Mouse (Mus musculus) CH12.LX (cell line): Measurements from ENCODE around the gene Ckap2l. TPM values are rescaled to one million over a fixed set of nuclear protein-coding genes. Genes with fewer than 3 reads are reported as not detected.

ENCODE experiments used
- DNase-seq: peaks from one replicate; pipeline ENCODE4 v3.0.0-alpha.2; 2013; ENCODE audit errors: extremely low read depth
- H3K27ac ChIP-seq: 2 replicates; pipeline ENCODE4 v1.5.1; 2012; ENCODE audit warnings: low read depth, mild to moderate bottlenecking, control low read depth, moderate library complexity; ENCODE audit not compliant: insufficient read depth
- H3K27me3 ChIP-seq: replicated peaks from 2 replicates; pipeline ENCODE3; 2012; ENCODE audit warnings: inconsistent platforms
- H3K36me3 ChIP-seq, 2 experiments: replicated peaks in 1 of 2; 2 replicates each; pipeline versions ENCODE3 to v1.6.1; 2012; ENCODE audit warnings: inconsistent platforms in 1 of 2, low read length in 1 of 2, mild to moderate bottlenecking in 1 of 2, mixed read lengths in 1 of 2, moderate library complexity in 1 of 2; ENCODE audit not compliant: control insufficient read depth in 1 of 2, insufficient read depth in 1 of 2
- H3K4me1 ChIP-seq, 2 experiments: 2 replicates each; pipeline ENCODE4 v1.6.1; 2012; ENCODE audit warnings: inconsistent platforms in 1 of 2, moderate library complexity in 1 of 2; ENCODE audit not compliant: insufficient read depth in 2 of 2, control insufficient read depth in 1 of 2
- H3K4me2 ChIP-seq: 2 replicates; pipeline ENCODE4 v1.6.1; 2012; ENCODE audit warnings: low read depth, mild to moderate bottlenecking, control low read depth; ENCODE audit not compliant: poor library complexity, insufficient read depth, severe bottlenecking
- H3K4me3 ChIP-seq, 3 experiments: fragments of 150-350 bp in 1 of 3; sonication (generic) in 1 of 3; replicated peaks in 1 of 3; 2 replicates each; pipeline versions ENCODE3 to v1.5.1; 2011 to 2012; ENCODE audit warnings: low read depth in 2 of 3, low read length in 2 of 3, mild to moderate bottlenecking in 2 of 3, moderate library complexity in 2 of 3, control low read depth in 1 of 3, improper control_type of control experiment in 1 of 3, inconsistent platforms in 1 of 3, mixed read lengths in 1 of 3; ENCODE audit not compliant: poor library complexity in 1 of 3
- H3K79me2 ChIP-seq: replicated peaks from 2 replicates; pipeline ENCODE4 v1.6.1; 2012; ENCODE audit warnings: mild to moderate bottlenecking, moderate library complexity; ENCODE audit not compliant: control insufficient read depth, poor library complexity, insufficient read depth, severe bottlenecking; ENCODE audit errors: extremely low read depth
- H3K9ac ChIP-seq: 2 replicates; pipeline ENCODE4 v1.6.1; 2012; ENCODE audit warnings: low read depth, mild to moderate bottlenecking, control low read depth, moderate library complexity; ENCODE audit not compliant: insufficient read depth
- H3K9me3 ChIP-seq: replicated peaks from 2 replicates; pipeline ENCODE3; 2012; ENCODE audit warnings: low read length, inconsistent platforms, mixed read lengths
- CHD2 ChIP-seq: IDR thresholded peaks from 2 replicates; pipeline ENCODE4 v1.6.1; 2011; ENCODE audit warnings: low read length, improper control_type of control experiment
- CTCF ChIP-seq, 2 experiments: IDR thresholded peaks in 1 of 2; conservative IDR thresholded peaks in 1 of 2; 2 replicates each; pipeline ENCODE4 v1.5.1; 2011 to 2012; ENCODE audit warnings: low read depth in 2 of 2, low read length in 2 of 2, improper control_type of control experiment in 1 of 2, inconsistent platforms in 1 of 2, mild to moderate bottlenecking in 1 of 2, moderate library complexity in 1 of 2
- E2F4 ChIP-seq: IDR thresholded peaks from 2 replicates; pipeline ENCODE4 v1.6.1; 2011; ENCODE audit warnings: low read depth, low read length, improper control_type of control experiment; ENCODE audit not compliant: insufficient replicate concordance
- EP300 ChIP-seq: IDR thresholded peaks from 2 replicates; pipeline ENCODE4 v1.6.1; 2011; ENCODE audit warnings: low read length, improper control_type of control experiment
- ETS1 ChIP-seq: conservative IDR thresholded peaks from 2 replicates; pipeline ENCODE4 v1.6.1; 2012; ENCODE audit warnings: low read depth, mild to moderate bottlenecking, inconsistent platforms, low read length, improper control_type of control experiment, moderate library complexity
- GABPA ChIP-seq: IDR thresholded peaks from 2 replicates; pipeline ENCODE4 v1.6.1; 2012; ENCODE audit warnings: low read depth, low read length, improper control_type of control experiment, inconsistent platforms; ENCODE audit not compliant: insufficient replicate concordance
- IRF4 ChIP-seq: IDR thresholded peaks from 2 replicates; pipeline ENCODE4 v1.6.1; 2014; ENCODE audit warnings: low read depth, mild to moderate bottlenecking, inconsistent platforms, low read length, improper control_type of control experiment
- JUND ChIP-seq: conservative IDR thresholded peaks from 2 replicates; pipeline ENCODE4 v1.6.1; 2011; ENCODE audit warnings: low read depth, low read length, improper control_type of control experiment
- KAT2A ChIP-seq: IDR thresholded peaks from 2 replicates; pipeline ENCODE4 v1.6.1; 2012; ENCODE audit warnings: low read length, improper control_type of control experiment, inconsistent platforms; ENCODE audit not compliant: insufficient replicate concordance
- MAX ChIP-seq: IDR thresholded peaks from 2 replicates; pipeline ENCODE4 v1.6.1; 2011; ENCODE audit warnings: low read length, improper control_type of control experiment
- MAZ ChIP-seq: IDR thresholded peaks from 2 replicates; pipeline ENCODE4 v1.6.1; 2012; ENCODE audit warnings: low read depth, mild to moderate bottlenecking, inconsistent platforms, low read length, improper control_type of control experiment, moderate library complexity
- MEF2A ChIP-seq: IDR thresholded peaks from 2 replicates; pipeline ENCODE4 v1.6.1; 2014; ENCODE audit warnings: low read depth, mild to moderate bottlenecking, inconsistent platforms, low read length, improper control_type of control experiment, borderline replicate concordance
- MYC ChIP-seq: IDR thresholded peaks from 2 replicates; pipeline ENCODE4 v1.6.1; 2011; ENCODE audit warnings: low read depth, mild to moderate bottlenecking, improper control_type of control experiment, low read length
- NELFE ChIP-seq: IDR thresholded peaks from 2 replicates; pipeline ENCODE4 v1.6.1; 2011; ENCODE audit warnings: low read depth, low read length, improper control_type of control experiment
- PAX5 ChIP-seq: IDR thresholded peaks from 2 replicates; pipeline ENCODE4 v1.6.1; 2012; ENCODE audit warnings: low read length, inconsistent platforms, mixed read lengths
- POLR2A ChIP-seq: IDR thresholded peaks from 2 replicates; pipeline ENCODE4 v1.6.1; 2011; ENCODE audit warnings: low read depth, mild to moderate bottlenecking, improper control_type of control experiment, low read length
- RAD21 ChIP-seq: IDR thresholded peaks from 2 replicates; pipeline ENCODE4 v1.6.1; 2011; ENCODE audit warnings: low read depth, mild to moderate bottlenecking, low read length, improper control_type of control experiment, moderate library complexity
- SIN3A ChIP-seq: IDR thresholded peaks from 2 replicates; pipeline ENCODE4 v1.6.1; 2012; ENCODE audit warnings: low read length, improper control_type of control experiment, inconsistent platforms
- SMC3 ChIP-seq: IDR thresholded peaks from 2 replicates; pipeline ENCODE4 v1.6.1; 2011; ENCODE audit warnings: low read depth, low read length, improper control_type of control experiment
- TBP ChIP-seq: conservative IDR thresholded peaks from 2 replicates; pipeline ENCODE4 v1.6.1; 2011; ENCODE audit warnings: low read depth, low read length, improper control_type of control experiment
- UBTF ChIP-seq: IDR thresholded peaks from 2 replicates; pipeline ENCODE4 v1.6.1; 2012; ENCODE audit warnings: low read depth, mild to moderate bottlenecking, inconsistent platforms, low read length, improper control_type of control experiment, moderate library complexity
- USF2 ChIP-seq: conservative IDR thresholded peaks from 2 replicates; pipeline ENCODE4 v1.6.1; 2011; ENCODE audit warnings: low read depth, low read length, improper control_type of control experiment
- ZKSCAN1 ChIP-seq: IDR thresholded peaks from 2 replicates; pipeline ENCODE4 v1.6.1; 2012; ENCODE audit warnings: low read depth, inconsistent platforms, low read length, improper control_type of control experiment, borderline replicate concordance
- dilution Hi-C: fragments of 300-500 bp; cut with MboI; formaldehyde crosslinking; loops from 2 replicates; pipeline ENCODE4 v1.14.3; 2020; ENCODE audit warnings: low sequenced_read_pairs; ENCODE audit not compliant: extremely low pct_unique_long_range_greater_than_20kb, extremely low pct_ligation_motif_present
- in situ Hi-C: fragments of 300-500 bp; cut with MboI; formaldehyde crosslinking; loops from 3 replicates; pipeline ENCODE4 v1.14.3; 2019; ENCODE audit warnings: low sequenced_read_pairs, low pct_ligation_motif_present, low pct_unique_long_range_greater_than_20kb, mixed read lengths
- polyA plus RNA-seq: library from polyadenylated mRNA; unstranded; fragments of >175 nt; gene quantifications from 2 replicates; pipeline ENCODE4 v1.2.1, GENCODE M21; 2012; ENCODE audit warnings: low read depth; ENCODE audit not compliant: insufficient read length
- total RNA-seq, 2 experiments: library from RNA; depleted of rRNA; stranded (reverse); fragments of 300-350 nt in 1 of 2; fragments of >200 nt in 1 of 2; gene quantifications; 2 replicates each; pipeline ENCODE4 v1.2.3; 2012 to 2014

Gene Ckap2l
- total and polyA plus RNA-seq, 3 experiments = 13.3 to 35.6 (median 23.6) TPM

DNA sequence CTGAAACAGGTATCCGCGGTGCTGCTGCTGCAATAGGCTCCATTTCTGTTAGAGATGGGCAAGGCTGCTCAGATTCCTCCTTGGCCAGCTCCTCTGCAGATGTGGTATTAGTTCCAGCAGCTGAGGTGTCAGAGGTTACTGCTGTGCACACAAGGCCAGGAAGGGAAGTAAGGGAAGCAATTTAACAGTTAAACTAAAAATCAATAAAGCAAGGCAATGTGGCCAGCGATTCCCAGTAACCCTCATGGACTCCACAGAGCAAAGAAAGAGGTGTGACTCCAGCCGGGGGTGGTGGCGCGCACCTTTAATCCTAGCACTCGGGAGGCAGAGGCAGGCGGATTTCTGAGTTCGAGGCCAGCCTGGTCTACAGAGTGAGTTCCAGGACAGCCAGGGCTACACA is 26.4 kb downstream of the Ckap2l start:
- TF ChIP-seq SMC3 (no peak), CHD2 (no peak), ETS1 (no peak), USF2 (no peak), EP300 (no peak), MAZ (no peak), KAT2A (no peak), GABPA (no peak), POLR2A (no peak), RAD21 (no peak), MYC (no peak), SIN3A (no peak), UBTF (no peak), MEF2A (no peak), JUND (no peak), CTCF (conservative IDR thresholded peaks at IDR 0.05 in 1 of 2, IDR thresholded peaks at IDR 0.05 in 1 of 2; ENCODE audit: low read depth in 2 of 2, low read length in 2 of 2) (no peak)
- TF ChIP-seq, all 38 proteins: peak for 0
- dilution Hi-C loops (no loop called here), in situ Hi-C loops (loop anchor here (25.0 kb wide), 2 partner anchors 333 to 583 kb away; partner anchors contain the start of genes Anapc1, Mertk and Zc3h8)
- no peak for DNase-seq
- H3K4me2 ChIP-seq = no peak overlapping the region
- no peaks in the 10 kb centered on the region for H3K27me3 ChIP-seq
- H3K36me3 ChIP-seq = peaks cover 53 to 85% of the 10 kb centered on the region in 2 experiments
- no peak overlapping the region for H3K9ac ChIP-seq
- H3K79me2 ChIP-seq = no peaks in the 10 kb centered on the region
- H3K9me3 ChIP-seq = peaks cover 8% of the 10 kb centered on the region
- no peak overlapping the region for H3K4me3 ChIP-seq
- no peaks in the 10 kb centered on the region for H3K4me1 ChIP-seq
- H3K27ac ChIP-seq = no peak overlapping the region

DNA sequence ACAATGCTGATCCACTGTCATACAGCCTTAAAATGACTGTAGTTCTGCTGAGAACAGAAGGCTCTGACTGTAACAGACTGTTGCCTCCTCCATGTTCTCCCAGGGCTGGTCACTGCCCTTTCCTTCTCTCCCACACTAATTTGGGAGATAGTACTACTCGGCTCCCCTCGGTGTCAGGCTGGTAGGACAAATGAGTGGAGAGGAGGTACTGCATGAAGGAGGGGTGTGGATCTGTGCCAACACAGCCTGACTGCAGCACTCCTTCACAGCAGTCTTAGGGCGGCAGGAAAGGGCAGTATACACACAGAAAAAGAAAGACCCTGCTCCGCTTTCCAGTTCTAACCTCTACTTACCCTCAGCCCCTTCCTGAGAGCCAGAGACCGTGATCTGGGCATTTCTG is 27.0 kb downstream of the Ckap2l start:
- no peak for DNase-seq
- Histone ChIP-seq H3K4me2 (no peak overlapping the region), H3K36me3 (peaks cover 49 to 80% of the 10 kb centered on the region in 2 experiments), H3K27ac (no peak overlapping the region), H3K79me2 (no peaks in the 10 kb centered on the region), H3K4me1 (peaks cover 0 to 4% of the 10 kb centered on the region in 2 experiments; a peak in 2 of 4 replicates), H3K27me3 (no peaks in the 10 kb centered on the region), H3K4me3 (no peak overlapping the region), H3K9ac (no peak overlapping the region)
- dilution Hi-C loops = no loop called here
- in situ Hi-C loops = loop anchor here (25.0 kb wide), 2 partner anchors 333 to 583 kb away; partner anchors contain the start of genes Anapc1, Mertk and Zc3h8
- no peak for TF ChIP-seq PAX5
- no peak for TF ChIP-seq RAD21
- TF ChIP-seq IRF4 = no peak
- TF ChIP-seq TBP = no peak
- TF ChIP-seq MEF2A = no peak
- TF ChIP-seq MAX = no peak
- TF ChIP-seq MAZ = no peak
- TF ChIP-seq NELFE = no peak
- no peak for TF ChIP-seq ZKSCAN1
- TF ChIP-seq E2F4 = no peak
- TF ChIP-seq, all 38 proteins: peak for 0
- peaks cover 8% of the 10 kb centered on the region for H3K9me3 ChIP-seq
